Mouse (Mus musculus) midbrain, postnatal 0 days (tissue): ENCODE data around the gene Tmbim4. TPM values are rescaled to one million over a fixed set of nuclear protein-coding genes. Genes with fewer than 3 reads are reported as not detected.
"Not testable (repeated sequence)": the region's sequence is repeated elsewhere in the genome, so short reads cannot be mapped to it uniquely, and the experiment has no call there.

ENCODE experiments used
- ATAC-seq: fragments of 200-750 bp; cut with Nextera tagmentation; 2 replicates; pipeline ENCODE4 v1.8.0; 2017; ENCODE audit warnings: moderate number of reproducible peaks, mild to moderate bottlenecking, moderate TSS enrichment, moderate library complexity; ENCODE audit not compliant: low FRiP score
- DNase-seq: peaks from one replicate; pipeline ENCODE4 v3.0.0-alpha.2; 2015; ENCODE audit warnings: low spot score
- H3K27ac ChIP-seq: fragments of 300-500 bp; sonication (generic); 2 replicates; pipeline ENCODE4 v1.5.1; 2014; ENCODE audit warnings: low read depth, mild to moderate bottlenecking, low read length, mixed read lengths
- H3K27me3 ChIP-seq: fragments of 300-500 bp; sonication (generic); 2 replicates; pipeline ENCODE4 v1.6.1; 2014; ENCODE audit warnings: low read length, control low read depth, mixed read lengths; ENCODE audit not compliant: insufficient read depth
- H3K36me3 ChIP-seq: fragments of 300-500 bp; sonication (generic); 2 replicates; pipeline ENCODE4 v1.6.1; 2014; ENCODE audit warnings: low read length, control low read depth, mixed read lengths; ENCODE audit not compliant: insufficient read depth
- H3K4me1 ChIP-seq: fragments of 300-500 bp; sonication (generic); 2 replicates; pipeline ENCODE4 v1.6.1; 2014; ENCODE audit warnings: mild to moderate bottlenecking, control low read depth, antibody characterized with exemption, low read length, mixed read lengths; ENCODE audit not compliant: insufficient read depth
- H3K4me2 ChIP-seq: fragments of 300-500 bp; sonication (generic); 2 replicates; pipeline ENCODE4 v1.6.1; 2014; ENCODE audit warnings: low read depth, mild to moderate bottlenecking, low read length, mixed read lengths; ENCODE audit not compliant: poor library complexity, severe bottlenecking
- H3K4me3 ChIP-seq: fragments of 300-500 bp; sonication (generic); 2 replicates; pipeline ENCODE4 v1.5.1; 2014; ENCODE audit warnings: low read depth, mild to moderate bottlenecking, low read length, moderate library complexity
- H3K9ac ChIP-seq: fragments of 300-500 bp; sonication (generic); replicated peaks from 2 replicates; pipeline ENCODE4 v1.6.1; 2014; ENCODE audit warnings: mild to moderate bottlenecking, low read length, moderate library complexity, mixed read lengths; ENCODE audit not compliant: poor library complexity, severe bottlenecking
- H3K9me3 ChIP-seq: fragments of 300-500 bp; sonication (generic); 2 replicates; pipeline ENCODE4 v1.6.1; 2016; ENCODE audit warnings: low read length, control low read depth
- CTCF ChIP-seq: IDR thresholded peaks from 2 replicates; pipeline ENCODE4 v1.5.1; 2016; ENCODE audit warnings: antibody characterized with exemption, mild to moderate bottlenecking
- WGBS: fragments of 180-500 bp; shearing (Covaris S2); extraction: QIAGEN DNeasy Blood & Tissue Kit; methylation state at CpG from one replicate; pipeline ENCODE4 v1.1.7; 2014; 5-methylcytosine and 5-hydroxymethylcytosine counted together
- polyA plus RNA-seq: library from polyadenylated mRNA; unstranded; fragments of >200 nt; fragmentation: Nextera tagmentation; extraction: Ambion mirVana; gene quantifications from 2 replicates; pipeline ENCODE4 v1.2.1, GENCODE M21; 2015
- total RNA-seq: library from RNA; depleted of rRNA; stranded (reverse); fragments of >200 nt; gene quantifications from 2 replicates; pipeline ENCODE4 v1.2.3, GENCODE M21; 2014

The Tmbim4 gene
- total and polyA plus RNA-seq, 2 experiments from 2014 or later = 70.6 to 109 TPM

- 91% methylated on average over 3 of the region's 3 CpGs for WGBS
- ATAC-seq = no peak
Measured at GRCm38 (mm10) chr10:120210096-120210495, 8.7 kb downstream of the Tmbim4 start.

GRCm38 (mm10) chr10:120217099-120217498 lies 15.7 kb downstream of the Tmbim4 start:
- not testable (repeated sequence) for DNase-seq, H3K27ac ChIP-seq, H3K36me3 ChIP-seq, H3K4me2 ChIP-seq, H3K9ac ChIP-seq, H3K4me1 ChIP-seq, H3K27me3 ChIP-seq, H3K9me3 ChIP-seq, H3K4me3 ChIP-seq, ATAC-seq
- WGBS = 86% methylated on average over 1 of the region's 1 CpGs

More at GRCm38 (mm10) chr10:120210096-120210495, 8.7 kb downstream of the Tmbim4 start:
- TF ChIP-seq CTCF = no peak
- Histone ChIP-seq H3K4me2 (no peak overlapping the region), H3K27ac (no peak overlapping the region), H3K4me3 (no peak overlapping the region), H3K36me3 (no peaks in the 10 kb centered on the region), H3K9me3 (no peaks in the 10 kb centered on the region), H3K27me3 (no peaks in the 10 kb centered on the region), H3K9ac (no peak overlapping the region), H3K4me1 (no peaks in the 10 kb centered on the region)
- no peak for DNase-seq

- Histone ChIP-seq H3K4me3 (no peak overlapping the region), H3K9me3 (no peaks in the 10 kb centered on the region), H3K36me3 (peaks cover 6% of the 10 kb centered on the region; the same call in 1 of the 2 replicates), H3K4me2 (no peak overlapping the region), H3K27ac (no peak overlapping the region), H3K9ac (no peak overlapping the region), H3K27me3 (no peaks in the 10 kb centered on the region), H3K4me1 (no peaks in the 10 kb centered on the region)
- no peak for TF ChIP-seq CTCF
- ATAC-seq (no peak), DNase-seq (no peak)
- WGBS = 93% methylated on average over 10 of the region's 10 CpGs
Measured at GRCm38 (mm10) chr10:120218996-120219395, 17.6 kb downstream of the Tmbim4 start.

- DNase-seq (no peak), ATAC-seq (no peak)
- no peak overlapping the region for H3K9ac ChIP-seq
- no peak overlapping the region for H3K4me2 ChIP-seq
- WGBS = 86% methylated on average over 14 of the region's 14 CpGs
- peaks cover 6% of the 10 kb centered on the region; the same call in 1 of the 2 replicates for H3K36me3 ChIP-seq
- no peak overlapping the region for H3K27ac ChIP-seq
- no peaks in the 10 kb centered on the region for H3K27me3 ChIP-seq
- no peaks in the 10 kb centered on the region for H3K4me1 ChIP-seq
- no peak overlapping the region for H3K4me3 ChIP-seq
- no peaks in the 10 kb centered on the region for H3K9me3 ChIP-seq
- TF ChIP-seq CTCF = no peak
Measured at GRCm38 (mm10) chr10:120219578-120220359, 18.4 kb downstream of the Tmbim4 start.

GRCm38 (mm10) chr10:120220776-120221175 lies 19.4 kb downstream of the Tmbim4 start:
- H3K4me3 ChIP-seq = no peak overlapping the region
- H3K4me2 ChIP-seq = no peak overlapping the region
- no peak overlapping the region for H3K27ac ChIP-seq
- no peaks in the 10 kb centered on the region for H3K9me3 ChIP-seq
- DNase-seq (no peak), ATAC-seq (no peak)
- no peak overlapping the region for H3K9ac ChIP-seq
- 90% methylated on average over 7 of the region's 7 CpGs for WGBS
- peaks cover 6% of the 10 kb centered on the region; the same call in 1 of the 2 replicates for H3K36me3 ChIP-seq
- no peaks in the 10 kb centered on the region for H3K27me3 ChIP-seq
- no peaks in the 10 kb centered on the region for H3K4me1 ChIP-seq
- no peak for TF ChIP-seq CTCF

GRCm38 (mm10) chr10:120226871-120227661 lies 25.7 kb downstream of the Tmbim4 start, which contains the start of gene Llph:
Gene Llph (plus strand): TSS chr10:120227070.
- Histone ChIP-seq H3K4me3 (peak within 1 kb of the TSS; percentile 93), H3K9me3 (no peaks in the 10 kb centered on the region), H3K4me1 (no peaks in the 10 kb centered on the region), H3K36me3 (peaks cover 10% of the 10 kb centered on the region; the same call in 1 of the 2 replicates), H3K9ac (peak within 1 kb of the TSS; percentile 70), H3K4me2 (peak within 1 kb of the TSS; percentile 93), H3K27me3 (no peaks in the 10 kb centered on the region), H3K27ac (no peak within 1 kb of the TSS; the same call in 1 of the 2 replicates)
- DNase-seq (peak; percentile 91), ATAC-seq (peak; percentile 95)
- no peak for TF ChIP-seq CTCF
- WGBS = under 1% methylated on average over 57 of the region's 57 CpGs
